Mouse (Mus musculus) monocyte, adult 59 days (primary cell): ENCODE data around the gene Gnb3. TPM values are rescaled to one million over a fixed set of nuclear protein-coding genes. Genes with fewer than 3 reads are reported as not detected.

ENCODE experiments used
- total RNA-seq, 2 experiments: library from RNA; stranded (reverse); gene quantifications; one replicate each; pipeline ENCODE4 v1.2.4; 2023

Gnb3 gene
- not detected for total RNA-seq

DNA sequence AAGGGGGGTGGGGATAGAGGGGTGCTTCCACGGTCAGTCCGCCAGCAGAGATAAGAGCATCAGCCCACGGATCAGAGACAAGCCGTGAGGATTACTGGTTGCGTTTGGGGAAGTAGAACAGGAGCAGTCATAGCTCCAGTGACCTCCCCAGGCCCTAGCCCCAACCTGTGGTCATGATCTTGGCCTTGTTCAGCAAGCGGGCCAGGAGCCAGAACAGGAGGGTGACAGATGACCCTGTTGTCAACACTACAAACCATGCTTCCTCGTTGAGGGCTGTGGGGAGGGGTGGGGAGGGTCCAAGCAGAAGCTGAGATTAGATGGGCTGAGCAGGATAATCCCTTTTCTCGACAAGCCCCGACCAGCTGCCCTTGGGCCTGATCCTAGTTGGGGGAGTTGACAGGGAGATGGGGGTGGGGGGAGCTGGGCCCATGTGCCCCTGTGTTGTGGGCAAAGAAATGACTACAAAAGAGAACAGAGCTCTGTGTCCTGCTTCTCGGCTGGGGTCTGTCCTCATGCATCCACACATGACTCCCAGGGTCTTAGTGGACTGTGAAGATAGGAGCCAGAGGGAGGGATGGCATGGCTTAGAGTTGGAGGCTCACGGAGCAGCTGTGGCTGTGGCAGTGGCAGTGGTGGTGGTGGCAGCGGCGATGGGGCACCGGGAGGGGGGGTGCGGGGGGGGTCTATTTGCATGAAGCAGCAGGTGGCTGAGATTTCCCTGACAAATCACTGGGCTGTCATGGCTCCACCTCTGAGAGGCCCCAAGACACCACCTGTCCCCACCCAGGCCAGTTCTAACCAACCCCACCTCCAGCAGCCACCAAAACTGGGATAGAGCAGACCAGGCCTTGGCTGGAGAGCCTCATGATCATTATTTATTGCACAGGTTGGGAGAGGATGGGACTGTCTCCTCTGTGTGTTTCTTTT lies at the start of gene Gnb3:
TSS of gene Gnb3 (minus strand) at position 35 of the 927 bp plus-strand sequence.

DNA sequence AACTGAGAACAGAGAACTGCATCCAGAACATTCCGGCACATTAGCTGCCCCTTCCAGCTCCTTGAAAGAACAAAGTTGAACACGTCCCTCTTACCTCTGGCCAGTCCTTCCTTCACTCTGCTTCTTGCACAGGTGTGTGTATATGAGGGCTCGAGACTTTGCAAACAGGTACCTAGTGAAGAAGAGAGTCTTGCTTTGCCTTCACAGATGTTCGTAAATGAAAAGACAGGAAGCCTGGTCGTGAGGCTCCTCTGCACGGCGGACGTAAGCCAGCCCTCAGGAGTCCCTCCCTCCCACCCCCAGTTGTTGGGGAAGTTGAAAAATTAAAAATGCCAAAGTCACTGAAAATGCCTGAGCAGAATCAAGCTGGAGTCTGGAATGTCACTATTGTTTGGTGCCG lies 47.9 kb upstream of the Gnb3 start, which contains the start of gene Cd4:
TSS of gene Cd4 (minus strand) at position 236 of the 400 bp plus-strand sequence.

DNA sequence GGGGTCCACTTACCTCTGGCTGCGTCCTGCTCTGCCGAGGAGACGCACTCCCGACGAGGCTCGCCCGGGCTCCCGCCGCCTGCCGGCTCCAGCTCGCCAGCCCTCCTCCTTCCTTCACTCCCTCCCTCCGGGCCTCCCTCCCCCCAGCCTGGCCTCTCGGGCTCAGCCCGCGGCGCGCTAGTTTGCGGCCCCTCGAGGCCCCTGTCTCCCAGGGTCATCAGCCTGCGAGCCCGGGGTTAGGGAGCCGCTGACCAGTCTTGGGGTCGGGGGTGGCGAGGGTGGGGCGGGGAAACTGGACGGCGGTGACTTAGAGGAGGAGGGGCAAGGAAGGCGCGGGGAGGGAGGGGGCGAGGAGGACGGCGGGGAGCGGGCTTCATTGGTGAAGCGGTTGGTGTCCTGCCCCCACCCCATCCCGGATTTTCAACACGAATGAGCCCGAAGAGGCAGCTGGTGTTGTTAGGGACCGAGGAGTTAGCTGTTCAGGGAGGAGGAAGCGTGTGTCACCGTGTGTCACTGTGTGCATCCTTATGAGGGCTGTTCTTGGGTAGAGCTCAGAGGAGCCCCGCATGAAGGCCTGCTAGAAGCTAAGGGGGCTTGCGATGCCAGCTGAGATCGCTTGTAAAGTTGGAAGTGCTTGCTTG lies 23.7 kb upstream of the Gnb3 start, which contains the start of gene Gpr162:
TSS of gene Gpr162 (minus strand) at position 326 of the 641 bp plus-strand sequence.

DNA sequence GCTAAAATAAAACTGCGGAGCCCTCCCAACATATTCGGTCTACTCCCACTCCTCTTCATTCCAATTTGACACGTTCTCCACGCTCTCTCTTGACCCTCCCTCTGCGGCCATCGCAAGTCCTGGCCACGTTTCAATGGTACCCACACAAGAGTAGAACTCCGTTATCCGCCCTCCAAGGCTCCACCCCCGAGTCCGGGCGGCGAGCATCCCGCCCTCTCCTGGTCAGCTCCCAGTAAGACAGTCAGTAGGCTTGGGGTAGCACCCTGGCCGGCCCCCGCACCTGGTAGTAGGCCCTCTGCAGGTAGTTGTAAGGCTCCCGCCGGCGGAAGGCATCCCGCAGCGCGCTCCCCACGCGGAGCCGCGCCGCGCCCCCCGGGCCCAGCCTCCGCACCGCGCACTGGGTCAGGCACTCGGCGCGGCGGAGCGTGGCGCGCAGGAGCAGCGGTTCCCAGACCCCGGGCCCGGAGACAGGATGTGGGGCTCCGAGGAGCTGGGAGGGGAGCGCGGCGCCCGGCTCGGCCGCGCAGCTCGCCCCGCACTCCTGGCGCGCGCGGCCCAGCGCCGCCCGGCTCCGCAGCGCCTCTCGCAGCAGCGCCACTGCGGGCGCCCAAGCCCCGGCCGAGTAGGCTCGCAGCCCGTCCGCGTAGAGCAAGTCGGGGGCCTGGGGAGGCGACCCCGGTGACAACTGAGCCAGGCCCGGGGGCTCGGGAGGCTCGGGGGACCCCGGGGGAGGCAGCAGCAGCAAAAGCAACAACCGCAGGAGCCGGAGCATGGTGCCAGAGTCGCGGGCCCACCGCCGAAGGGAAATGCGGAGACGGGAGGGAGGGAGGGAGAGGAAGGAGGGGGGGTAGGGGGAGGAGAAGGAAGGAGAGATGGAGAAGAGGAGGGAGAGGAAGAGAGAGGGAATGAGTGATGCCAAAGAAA lies 17.1 kb upstream of the Gnb3 start, which contains the start of gene P3h3:
TSS of gene P3h3 (minus strand) at position 837 of the 924 bp plus-strand sequence.

DNA sequence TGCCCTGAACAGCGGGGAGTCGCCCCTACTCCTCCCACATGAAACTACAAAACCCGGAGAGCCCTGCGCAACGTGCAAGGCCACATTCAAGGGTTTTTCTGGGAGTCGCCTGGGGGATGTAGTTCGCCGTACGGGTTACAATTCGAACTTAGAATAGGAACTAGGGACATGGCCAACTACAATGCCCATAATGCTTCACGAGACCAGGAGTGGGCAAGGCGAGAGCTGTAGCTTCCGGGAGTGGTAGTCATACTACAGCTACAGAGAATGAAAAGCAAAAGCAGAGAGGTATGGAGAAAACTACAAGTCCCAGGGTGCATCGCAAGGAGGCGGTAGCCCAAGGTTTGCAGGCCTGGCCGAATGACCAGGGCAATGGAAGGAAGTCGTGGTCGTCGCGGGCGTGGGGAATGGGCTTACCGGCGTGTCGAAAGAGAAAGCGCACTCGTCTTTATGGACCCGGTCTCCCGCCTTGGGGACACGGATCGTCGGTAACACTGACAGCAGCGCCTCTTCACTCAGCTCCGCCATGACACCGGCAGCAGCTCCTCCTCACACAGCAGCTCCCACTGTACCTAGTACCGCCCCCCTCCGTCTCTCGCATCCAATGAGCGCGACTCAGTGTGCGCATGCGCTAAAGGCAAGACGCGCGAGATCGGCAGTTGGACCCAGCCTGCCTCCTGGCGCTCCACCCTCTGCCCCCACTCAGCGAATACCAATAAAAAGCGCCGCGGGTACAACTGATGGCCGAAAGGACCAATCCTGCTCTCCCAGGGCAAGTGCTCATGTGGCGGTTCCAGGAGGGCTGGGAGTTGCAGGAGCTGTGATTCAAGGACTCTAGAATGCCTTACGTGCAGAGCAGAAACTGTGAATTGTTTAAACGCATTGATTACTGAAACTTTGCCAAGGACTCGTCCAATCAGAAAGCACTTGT lies 10.9 kb downstream of the Gnb3 start, which contains the start of the genes Usp5 and Cdca3:
TSS of gene Usp5 (minus strand) at position 617 of the 931 bp plus-strand sequence.
TSS of gene Cdca3 (plus strand) at position 680 of the 931 bp plus-strand sequence.

DNA sequence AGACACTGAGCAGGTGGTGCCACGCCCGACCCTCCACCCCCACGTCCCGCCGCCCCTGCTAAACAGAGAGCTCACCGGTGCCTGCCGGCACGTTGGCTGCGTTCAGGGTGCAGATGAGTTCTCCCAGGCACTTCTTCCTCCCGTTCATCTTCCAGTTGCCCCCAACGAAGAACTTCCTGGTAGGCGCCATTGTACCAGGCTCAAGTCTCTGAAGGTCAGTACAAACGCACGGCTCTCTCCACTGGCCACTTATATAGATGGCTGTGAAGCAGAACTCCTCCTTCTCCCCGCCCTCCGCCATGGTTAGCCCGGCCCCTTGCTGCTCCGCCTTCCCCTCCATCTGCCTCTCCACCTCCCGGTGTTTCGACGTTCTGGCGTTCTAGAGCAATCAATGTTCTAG lies 26.1 kb downstream of the Gnb3 start, which contains the start of gene Tpi1:
TSS of gene Tpi1 (minus strand) at position 364 of the 400 bp plus-strand sequence.

DNA sequence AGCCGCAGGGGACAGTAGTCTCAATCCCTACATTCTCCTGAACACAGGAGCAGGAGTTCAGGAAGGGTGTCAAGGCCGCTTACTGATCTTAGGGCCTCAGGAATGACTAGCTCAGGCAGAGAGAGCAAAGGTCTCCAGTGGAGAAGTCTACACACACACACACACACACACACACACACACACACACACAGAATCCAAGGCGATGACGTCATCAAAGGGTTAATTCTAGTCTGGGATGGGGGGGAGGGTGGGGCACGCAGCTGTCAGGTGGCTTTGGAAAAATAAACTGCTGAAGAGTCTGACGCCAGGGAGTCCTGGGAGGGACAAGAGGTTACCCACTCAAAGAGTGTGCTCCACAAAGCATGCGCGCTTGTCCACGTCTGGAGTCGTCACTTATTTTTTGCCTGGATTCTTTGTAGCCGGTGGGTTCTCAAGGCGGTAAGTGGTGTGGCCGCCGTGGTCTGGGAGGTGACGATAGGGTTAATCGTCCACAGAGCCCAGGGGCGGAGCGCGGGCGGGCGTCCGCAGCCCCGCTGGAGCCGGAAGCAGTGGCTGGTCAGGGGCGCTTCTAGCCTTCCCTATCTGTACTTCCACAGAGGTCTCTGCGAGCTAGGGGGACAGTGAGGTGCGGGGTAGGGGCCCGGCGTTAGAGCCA lies 31.6 kb downstream of the Gnb3 start, which contains the start of gene Spsb2:
TSS of gene Spsb2 (plus strand) at position 304 of the 655 bp plus-strand sequence.

Other genes starting within 250 kb of the Gnb3 start
- not detected for gene C1s2, start 204.2 kb downstream of the Gnb3 start, total RNA-seq
- 10 to 100 TPM; 40.9 to 54.4 TPM for gene Lpcat3, start 177.2 kb downstream of the Gnb3 start, total RNA-seq
- 10 to 100 TPM; 71.1 to 73.2 TPM for gene Emg1, start 128.1 kb downstream of the Gnb3 start, total RNA-seq
- 100 to 1,000 TPM; 147 to 165 TPM for gene Phb2, start 127.9 kb downstream of the Gnb3 start, total RNA-seq
- gene Ptpn6, start 101.6 kb downstream of the Gnb3 start, total RNA-seq, result 100 to 1,000 TPM; 496 to 510 TPM
- 100 to 1,000 TPM; 177 to 186 TPM for gene Grcc10, start 98.9 kb downstream of the Gnb3 start, total RNA-seq
- not detected for gene Gm45234, start 84.3 kb downstream of the Gnb3 start, total RNA-seq
- gene Atn1, start 83.8 kb downstream of the Gnb3 start, total RNA-seq, result 10 to 100 TPM; 23.7 to 25.1 TPM
- 1 to 10 TPM; 1.9 to 2.6 TPM for gene Eno2, start 70.6 kb downstream of the Gnb3 start, total RNA-seq
- not detected for gene Lrrc23, start 60.5 kb downstream of the Gnb3 start, total RNA-seq
- gene Spsb2, start 31.6 kb downstream of the Gnb3 start, total RNA-seq, result 10 to 100 TPM; 20.4 to 20.7 TPM
- gene Tpi1, start 26.0 kb downstream of the Gnb3 start, total RNA-seq, result 100 to 1,000 TPM; 110 to 111 TPM
- gene Usp5, start 10.8 kb downstream of the Gnb3 start, total RNA-seq, result 10 to 100 TPM; 58.5 to 64.1 TPM
- 1 to 10 TPM; 1.2 to 3.8 TPM for gene Cdca3, start 10.7 kb downstream of the Gnb3 start, total RNA-seq
- 1 to 10 TPM; 2.0 to 4.1 TPM for gene P3h3, start 17.5 kb upstream of the Gnb3 start, total RNA-seq
- 1 to 10 TPM; 1.8 to 2.3 TPM for gene Gpr162, start 23.7 kb upstream of the Gnb3 start, total RNA-seq
- 10 to 100 TPM; 15.6 to 17.2 TPM for gene Cd4, start 47.9 kb upstream of the Gnb3 start, total RNA-seq
- gene Lag3, start 71.4 kb upstream of the Gnb3 start, total RNA-seq, result 1 to 10 TPM; 5.9 to 8.7 TPM
- gene Ptms, start 79.8 kb upstream of the Gnb3 start, total RNA-seq, result 100 to 1,000 TPM; 216 to 239 TPM
- gene Mlf2, start 91.1 kb upstream of the Gnb3 start, total RNA-seq, result 100 to 1,000 TPM; 124 to 137 TPM
- gene Cops7a, start 125.3 kb upstream of the Gnb3 start, total RNA-seq, result 10 to 100 TPM; 37.3 to 38.4 TPM
- gene Pianp, start 156.4 kb upstream of the Gnb3 start, total RNA-seq, result 1 to 10 TPM; 3.0 to 6.9 TPM
- gene Zfp384, start 168.9 kb upstream of the Gnb3 start, total RNA-seq, result 100 to 1,000 TPM in 1 of 2 experiments, 10 to 100 TPM in 1; 89.1 to 103 TPM
- gene Ing4, start 199.5 kb upstream of the Gnb3 start, total RNA-seq, result 10 to 100 TPM; 76.1 to 83.5 TPM
- gene Acrbp, start 209.4 kb upstream of the Gnb3 start, total RNA-seq, result 10 to 100 TPM; 16.2 to 16.5 TPM
- gene Lpar5, start 227.6 kb upstream of the Gnb3 start, total RNA-seq, result 10 to 100 TPM; 36.4 to 37.8 TPM